Mouse (Mus musculus) midbrain, embryonic 16.5 days (tissue): ENCODE measurements around the gene Mov10. TPM values are rescaled to one million over a fixed set of nuclear protein-coding genes. Genes with fewer than 3 reads are reported as not detected.

Source experiments
- ATAC-seq: fragments of 200-750 bp; cut with Nextera tagmentation; 2 replicates; pipeline ENCODE4 v1.8.0; 2017; ENCODE audit warnings: moderate TSS enrichment
- H3K27ac ChIP-seq: fragments of 300-500 bp; sonication (generic); 2 replicates; pipeline ENCODE4 v1.5.1; 2014; ENCODE audit warnings: mild to moderate bottlenecking, low read length, mixed read lengths
- H3K27me3 ChIP-seq: fragments of 300-500 bp; sonication (generic); 2 replicates; pipeline ENCODE4 v1.6.1; 2014; ENCODE audit warnings: low read depth, low read length, mixed read lengths; ENCODE audit not compliant: control insufficient read depth, insufficient read depth
- H3K36me3 ChIP-seq: fragments of 300-500 bp; sonication (generic); 2 replicates; pipeline ENCODE4 v1.6.1; 2014; ENCODE audit warnings: mild to moderate bottlenecking, low read length, moderate library complexity, mixed read lengths; ENCODE audit not compliant: control insufficient read depth, insufficient read depth
- H3K4me1 ChIP-seq: fragments of 300-500 bp; sonication (generic); 2 replicates; pipeline ENCODE4 v1.6.1; 2014; ENCODE audit warnings: mild to moderate bottlenecking, low read length, mixed read lengths; ENCODE audit not compliant: control insufficient read depth, insufficient read depth
- H3K4me2 ChIP-seq: fragments of 300-500 bp; sonication (generic); 2 replicates; pipeline ENCODE4 v1.6.1; 2014; ENCODE audit warnings: mild to moderate bottlenecking, low read length, mixed read lengths
- H3K4me3 ChIP-seq: fragments of 300-500 bp; sonication (generic); 2 replicates; pipeline ENCODE4 v1.5.1; 2014; ENCODE audit warnings: low read depth, mild to moderate bottlenecking, low read length, moderate library complexity, mixed read lengths
- H3K9ac ChIP-seq: fragments of 300-500 bp; sonication (generic); 2 replicates; pipeline ENCODE4 v1.6.1; 2014; ENCODE audit warnings: low read depth, low read length, mixed read lengths
- H3K9me3 ChIP-seq: fragments of 300-500 bp; sonication (generic); replicated peaks from 2 replicates; pipeline ENCODE4 v1.6.1; 2014; ENCODE audit warnings: mild to moderate bottlenecking, low read length, mixed read lengths; ENCODE audit not compliant: control insufficient read depth, poor library complexity, severe bottlenecking
- WGBS: fragments of 180-500 bp; shearing (Covaris S2); extraction: QIAGEN DNeasy Blood & Tissue Kit; methylation state at CpG from one replicate; pipeline ENCODE4 v1.1.7; 2014; 5-methylcytosine and 5-hydroxymethylcytosine counted together
- polyA plus RNA-seq: library from polyadenylated mRNA; unstranded; fragments of >200 nt; fragmentation: Nextera tagmentation; extraction: Ambion mirVana; gene quantifications from 2 replicates; pipeline ENCODE4 v1.2.1, GENCODE M21; 2015

Gene Mov10
- polyA plus RNA-seq, 1 experiment from 2014 or later: 8.3 TPM

DNA sequence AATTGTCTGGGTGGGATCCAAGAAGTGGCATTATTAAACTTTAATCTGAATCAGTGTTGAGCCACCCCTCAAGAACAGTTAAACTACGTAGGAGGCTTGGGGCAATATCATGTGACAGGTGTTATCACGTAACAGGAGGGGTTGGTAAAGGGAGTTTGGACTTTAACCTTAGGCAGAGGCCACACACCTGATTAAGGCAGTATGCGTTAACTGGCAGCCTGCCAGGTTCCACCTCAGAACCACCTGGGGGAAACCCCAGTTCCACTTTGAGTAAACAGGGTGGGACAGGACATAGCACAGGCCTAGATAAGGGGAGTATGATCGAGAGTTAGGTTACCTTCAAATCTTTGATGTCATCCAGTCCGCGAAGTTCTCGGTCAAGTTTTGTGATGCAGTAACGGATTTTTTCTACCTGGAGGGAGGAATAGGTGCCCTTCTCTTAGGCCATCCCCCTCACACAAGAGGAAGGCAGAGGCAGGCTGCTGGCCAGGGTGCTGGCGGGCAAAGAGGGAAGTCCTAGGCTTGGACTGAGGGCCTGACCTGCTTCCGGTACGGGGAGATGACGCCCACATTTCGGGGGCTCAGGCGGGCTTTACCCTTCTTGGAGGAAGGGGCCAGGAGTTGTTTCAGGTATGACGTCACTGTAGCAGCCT is 21.8 kb downstream of the Mov10 start:
- Histone ChIP-seq H3K4me2 (no peak overlapping the region), H3K4me1 (no peaks in the 10 kb centered on the region), H3K4me3 (no peak overlapping the region), H3K27me3 (no peaks in the 10 kb centered on the region), H3K27ac (no peak overlapping the region), H3K36me3 (0 out of 2 replicates have a peak, but pooled peaks cover 2% of the 10 kb centered on the region), H3K9me3 (no peaks in the 10 kb centered on the region), H3K9ac (no peak overlapping the region)
- 86% methylated on average over 15 of the region's 15 CpGs for WGBS
- ATAC-seq: no peak

DNA sequence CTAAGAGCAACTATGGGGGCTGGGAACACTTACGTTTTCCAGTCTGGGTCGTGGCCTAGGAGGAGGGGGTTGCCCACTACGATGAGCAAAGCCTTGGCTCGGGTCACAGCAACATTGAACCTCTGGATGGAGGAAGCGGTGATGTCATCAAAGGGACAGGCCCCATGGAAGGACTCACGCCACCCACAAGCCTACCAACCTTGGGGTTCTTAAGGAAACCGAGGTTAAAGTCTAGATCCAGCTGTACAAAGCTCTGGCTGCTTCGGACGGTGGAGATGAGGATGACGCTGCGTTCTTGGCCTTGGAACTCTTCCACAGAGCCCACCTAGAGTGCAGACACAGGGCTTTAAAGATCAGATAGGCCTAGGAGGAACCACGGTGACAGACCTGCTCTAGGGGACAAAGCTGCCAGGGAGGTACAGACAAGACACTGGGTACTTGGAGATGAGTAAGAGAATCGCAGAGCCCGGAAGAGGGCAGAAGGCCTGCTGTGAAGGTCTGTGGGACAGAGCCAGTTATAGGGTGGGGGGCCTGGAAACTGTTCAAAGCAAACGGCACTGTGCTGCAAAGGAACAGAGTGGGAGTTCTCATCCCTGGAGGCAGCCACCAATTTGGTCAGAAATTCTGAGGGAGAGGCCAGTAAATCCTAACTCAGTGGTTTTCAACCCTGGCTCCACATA is 22.6 kb downstream of the Mov10 start:
- no peak for ATAC-seq
- no peak overlapping the region for H3K4me2 ChIP-seq
- 0 out of 2 replicates have a peak, but pooled peaks cover 2% of the 10 kb centered on the region for H3K36me3 ChIP-seq
- no peak overlapping the region for H3K4me3 ChIP-seq
- H3K9me3 ChIP-seq: no peaks in the 10 kb centered on the region
- no peak overlapping the region for H3K27ac ChIP-seq
- no peak overlapping the region for H3K9ac ChIP-seq
- H3K27me3 ChIP-seq: no peaks in the 10 kb centered on the region
- H3K4me1 ChIP-seq: no peaks in the 10 kb centered on the region
- WGBS: 73% methylated on average over 15 of the region's 15 CpGs

DNA sequence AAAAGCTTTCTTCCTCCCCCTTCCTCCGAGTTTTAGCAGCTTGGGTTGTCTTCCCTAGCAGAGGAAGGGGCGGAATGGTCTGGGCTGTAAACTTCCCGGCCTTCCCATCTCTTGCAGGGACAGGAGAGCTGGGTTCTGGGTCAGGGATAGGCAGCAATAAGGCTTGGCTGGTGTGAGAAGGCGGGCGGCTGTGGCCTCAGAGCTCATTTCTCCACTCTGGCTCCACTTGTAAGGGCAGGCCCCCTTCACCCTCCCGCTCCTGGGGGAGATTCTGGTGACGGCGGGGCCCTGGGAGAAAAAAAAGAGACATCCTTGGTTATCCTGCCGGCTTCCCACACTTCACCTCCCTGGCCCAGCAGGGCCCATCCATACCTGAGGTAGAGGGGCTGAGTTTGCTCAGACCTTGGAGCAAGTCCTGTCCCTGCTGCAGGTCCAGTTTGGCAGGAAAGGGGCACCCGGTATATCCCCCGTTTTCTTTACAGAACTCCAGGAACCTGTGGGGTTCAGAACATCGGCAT is 23.4 kb downstream of the Mov10 start:
- H3K9me3 ChIP-seq: no peaks in the 10 kb centered on the region
- H3K27me3 ChIP-seq: no peaks in the 10 kb centered on the region
- H3K4me1 ChIP-seq: no peaks in the 10 kb centered on the region
- WGBS: 81% methylated on average over 11 of the region's 12 CpGs
- H3K9ac ChIP-seq: no peak overlapping the region
- H3K4me3 ChIP-seq: no peak overlapping the region
- H3K4me2 ChIP-seq: no peak overlapping the region
- no peak for ATAC-seq
- H3K27ac ChIP-seq: no peak overlapping the region
- H3K36me3 ChIP-seq: no peaks in the 10 kb centered on the region

GRCm38 (mm10) chr3:104793871-104794828 is 24.2 kb downstream of the Mov10 start:
- no peak overlapping the region for H3K9ac ChIP-seq

GRCm38 (mm10) chr3:104792360-104793270 is 25.7 kb downstream of the Mov10 start:
- Histone ChIP-seq H3K9ac (no peak overlapping the region), H3K27me3 (peaks cover 7% of the 10 kb centered on the region; the same call in 1 of the 2 replicates), H3K9me3 (no peaks in the 10 kb centered on the region), H3K4me3 (no peak overlapping the region), H3K4me2 (no peak overlapping the region), H3K36me3 (no peaks in the 10 kb centered on the region), H3K27ac (no peak overlapping the region), H3K4me1 (no peaks in the 10 kb centered on the region)
- ATAC-seq: no peak
- 81% methylated on average over 15 of the region's 15 CpGs for WGBS

More at GRCm38 (mm10) chr3:104793871-104794828, 24.2 kb downstream of the Mov10 start:
- peaks cover 5% of the 10 kb centered on the region; the same call in 1 of the 2 replicates for H3K27me3 ChIP-seq
- no peaks in the 10 kb centered on the region for H3K9me3 ChIP-seq
- no peak overlapping the region for H3K27ac ChIP-seq
- 59% methylated on average over 20 of the region's 20 CpGs for WGBS
- H3K4me1 ChIP-seq: no peaks in the 10 kb centered on the region
- H3K4me3 ChIP-seq: no peak overlapping the region
- peak; percentile 63 for ATAC-seq
- H3K36me3 ChIP-seq: no peaks in the 10 kb centered on the region
- no peak overlapping the region for H3K4me2 ChIP-seq

GRCm38 (mm10) chr3:104791671-104792070 is 26.7 kb downstream of the Mov10 start:
- Histone ChIP-seq H3K36me3 (no peaks in the 10 kb centered on the region), H3K4me1 (no peaks in the 10 kb centered on the region), H3K9ac (no peak overlapping the region), H3K27me3 (peaks cover 7% of the 10 kb centered on the region), H3K27ac (no peak overlapping the region), H3K4me2 (no peak overlapping the region), H3K4me3 (no peak overlapping the region), H3K9me3 (no peaks in the 10 kb centered on the region)
- WGBS: 94% methylated on average over 8 of the region's 8 CpGs
- ATAC-seq: no peak

GRCm38 (mm10) chr3:104791017-104791416 is 27.3 kb downstream of the Mov10 start:
- Histone ChIP-seq H3K27ac (no peak overlapping the region), H3K4me2 (peak overlapping the region; percentile 76), H3K36me3 (no peaks in the 10 kb centered on the region), H3K9ac (no peak overlapping the region), H3K9me3 (no peaks in the 10 kb centered on the region), H3K27me3 (peaks cover 7% of the 10 kb centered on the region), H3K4me1 (no peaks in the 10 kb centered on the region), H3K4me3 (no peak overlapping the region)
- 20% methylated on average over 4 of the region's 4 CpGs for WGBS
- no peak for ATAC-seq

DNA sequence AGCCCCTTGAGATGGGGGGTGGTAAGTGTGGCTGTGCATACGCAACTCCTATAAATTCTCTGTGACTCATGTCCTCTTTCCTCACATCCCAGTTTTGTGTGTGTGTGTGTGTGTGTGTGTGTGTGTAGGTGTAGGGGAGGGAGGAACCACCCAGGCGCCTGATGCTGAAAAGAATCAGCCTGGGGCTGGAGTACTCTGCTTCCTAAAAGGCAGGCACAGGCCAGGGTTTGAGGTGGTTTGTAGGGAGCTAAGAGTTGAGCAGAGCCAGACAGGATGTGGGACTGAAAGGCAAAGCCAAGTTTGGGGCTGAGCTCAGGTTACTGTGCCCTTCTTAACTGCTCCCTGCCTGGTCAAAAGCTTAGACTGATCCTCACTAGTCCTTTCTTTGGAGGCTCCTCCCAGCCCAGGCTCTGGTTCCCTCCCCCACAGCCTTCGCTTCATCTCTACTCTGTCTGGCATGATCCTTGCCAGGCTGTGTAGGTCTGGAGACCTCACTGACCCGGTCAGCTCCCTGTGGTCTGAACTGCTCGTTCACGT is 27.9 kb downstream of the Mov10 start:
- no peak overlapping the region for H3K27ac ChIP-seq
- H3K36me3 ChIP-seq: no peaks in the 10 kb centered on the region
- H3K9me3 ChIP-seq: no peaks in the 10 kb centered on the region
- H3K4me2 ChIP-seq: peak overlapping the region; percentile 76
- no peaks in the 10 kb centered on the region for H3K4me1 ChIP-seq
- H3K27me3 ChIP-seq: peaks cover 7% of the 10 kb centered on the region
- H3K9ac ChIP-seq: no peak overlapping the region
- H3K4me3 ChIP-seq: no peak overlapping the region
- ATAC-seq: no peak
- 31% methylated on average over 6 of the region's 6 CpGs for WGBS
